Mouse (Mus musculus): Measurements from ENCODE around the gene Zfp266. TPM values are rescaled to one million over a fixed set of nuclear protein-coding genes. Genes with fewer than 3 reads are reported as not detected.

Gene Zfp266
- total RNA-seq, 2 experiments from 2014 or later: 34.6 to 48.8 TPM

DNA sequence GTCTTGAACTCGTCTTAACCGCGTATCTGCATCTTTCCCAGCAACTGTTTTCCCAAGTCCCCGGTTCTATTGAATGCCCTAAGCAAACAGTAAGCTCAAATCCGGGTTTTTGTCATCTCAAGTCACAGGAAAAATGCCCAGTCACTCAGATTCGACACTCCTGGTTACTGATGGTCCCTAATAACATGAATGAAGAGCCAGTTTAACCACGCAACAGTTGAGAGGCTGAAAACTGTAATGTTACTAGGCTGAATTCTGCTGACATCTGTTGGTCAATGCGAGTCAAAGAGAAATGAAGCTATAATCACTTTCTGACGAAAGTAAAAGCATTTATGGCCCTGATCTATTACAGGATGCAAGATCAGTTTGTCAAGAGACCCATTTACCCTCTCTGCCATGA is 27.9 kb downstream of the Zfp266 start:
- peak; percentile 34 for ATAC-seq (replicated peaks; ENCODE audit: poor library complexity)

DNA sequence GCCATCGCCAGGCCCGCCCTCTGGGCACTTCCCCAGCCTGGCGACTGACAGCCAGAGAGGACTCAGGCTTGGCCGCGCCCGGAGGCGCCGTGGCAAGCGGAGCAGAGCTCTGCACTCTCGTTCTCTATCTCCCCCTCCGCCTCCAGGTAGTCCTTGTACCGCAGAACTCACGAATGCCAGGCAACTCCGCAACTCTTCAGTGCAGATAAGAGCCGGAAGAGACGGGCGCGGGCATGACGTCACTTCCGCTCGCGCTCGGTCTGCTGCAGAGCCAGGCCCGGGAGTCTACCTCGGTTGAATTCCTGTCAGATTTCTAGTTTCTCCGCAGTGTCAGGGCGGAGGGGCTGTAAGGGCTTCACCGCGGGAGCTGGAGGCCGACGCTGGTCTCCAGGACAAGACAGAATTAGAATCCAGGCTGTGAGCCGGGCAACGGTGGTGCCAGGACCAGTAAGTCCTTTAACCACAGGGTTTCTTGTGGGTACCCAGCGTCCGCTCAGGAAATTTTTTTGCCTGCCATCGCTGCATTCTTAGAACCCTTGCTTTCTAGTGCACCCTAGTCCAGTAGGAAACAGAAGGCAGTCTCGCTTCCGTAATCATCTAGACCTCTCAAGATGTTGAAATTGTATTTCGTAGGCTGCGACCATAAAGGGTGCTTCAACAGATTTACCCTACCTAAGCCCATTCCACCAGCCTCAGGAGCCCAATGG is 28.5 kb downstream of the Zfp266 start, which contains the start of gene Zfp426:
TSS of gene Zfp426 (minus strand) at position 220 of the 707 bp plus-strand sequence.
- ATAC-seq (replicated peaks; ENCODE audit: poor library complexity): peak; percentile 87

DNA sequence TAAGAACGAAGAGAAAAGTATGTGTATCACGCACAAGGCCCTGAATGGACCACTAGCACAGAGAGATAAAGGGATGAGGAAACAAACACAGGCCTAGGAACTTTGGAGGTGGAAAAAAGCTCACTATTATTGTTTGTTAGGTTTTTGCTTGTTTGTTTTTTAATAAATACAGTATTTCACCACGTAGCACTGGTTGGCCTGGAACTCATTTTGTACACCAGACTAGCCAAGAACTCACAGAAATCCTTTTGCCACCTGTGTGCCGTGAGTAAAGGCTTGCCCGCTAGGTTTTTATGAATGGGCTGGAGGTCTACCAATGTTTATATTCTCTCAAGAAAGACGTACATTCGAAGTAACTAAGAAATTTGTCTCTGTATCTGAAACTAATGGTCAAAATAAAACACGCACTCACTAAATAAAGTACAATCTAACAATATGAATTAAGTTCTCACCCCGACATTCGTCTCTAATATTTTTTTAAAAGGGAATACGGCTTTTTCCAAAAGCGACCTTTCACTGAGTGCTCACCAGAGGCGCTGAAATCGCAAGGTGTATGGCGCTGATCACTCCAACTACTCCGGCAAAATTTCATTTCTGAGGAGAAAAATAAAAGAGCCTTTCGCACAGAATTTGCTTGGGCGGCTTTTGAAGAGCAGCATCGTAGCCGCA is 29.2 kb downstream of the Zfp266 start:
- no peak for ATAC-seq (replicated peaks; ENCODE audit: poor library complexity)

- ATAC-seq (replicated peaks; ENCODE audit: poor library complexity): no peak
Measured at GRCm38 (mm10) chr9:20489536-20489935, 31.7 kb downstream of the Zfp266 start.

DNA sequence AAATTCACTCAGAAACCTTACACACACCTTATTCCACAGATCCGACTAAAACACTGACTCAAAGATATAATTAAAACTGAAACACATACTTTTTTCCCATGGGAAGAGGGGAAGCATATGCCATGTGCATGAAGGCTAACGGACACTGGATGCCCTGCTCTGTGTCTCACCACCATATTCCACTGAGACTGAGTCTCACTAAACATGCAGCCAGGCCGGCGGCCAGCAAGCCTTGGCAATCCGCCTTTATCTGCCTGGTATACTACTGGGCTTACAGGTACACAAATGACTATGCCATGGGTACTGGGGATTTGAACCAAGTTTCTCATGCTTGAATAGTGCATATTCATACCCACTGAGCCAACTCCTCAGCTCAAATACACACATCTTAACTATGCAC is 41.8 kb downstream of the Zfp266 start:
- no peak for ATAC-seq (replicated peaks; ENCODE audit: poor library complexity)

- ATAC-seq (replicated peaks; ENCODE audit: poor library complexity): 0 out of 2 replicates have a peak, but pooled peaks have one; percentile 14
Measured at GRCm38 (mm10) chr9:20476632-20477031, 44.6 kb downstream of the Zfp266 start.

- peak; percentile 98 for ATAC-seq (replicated peaks; ENCODE audit: poor library complexity)
Measured at GRCm38 (mm10) chr9:20466761-20467442, 54.3 kb downstream of the Zfp266 start.

DNA sequence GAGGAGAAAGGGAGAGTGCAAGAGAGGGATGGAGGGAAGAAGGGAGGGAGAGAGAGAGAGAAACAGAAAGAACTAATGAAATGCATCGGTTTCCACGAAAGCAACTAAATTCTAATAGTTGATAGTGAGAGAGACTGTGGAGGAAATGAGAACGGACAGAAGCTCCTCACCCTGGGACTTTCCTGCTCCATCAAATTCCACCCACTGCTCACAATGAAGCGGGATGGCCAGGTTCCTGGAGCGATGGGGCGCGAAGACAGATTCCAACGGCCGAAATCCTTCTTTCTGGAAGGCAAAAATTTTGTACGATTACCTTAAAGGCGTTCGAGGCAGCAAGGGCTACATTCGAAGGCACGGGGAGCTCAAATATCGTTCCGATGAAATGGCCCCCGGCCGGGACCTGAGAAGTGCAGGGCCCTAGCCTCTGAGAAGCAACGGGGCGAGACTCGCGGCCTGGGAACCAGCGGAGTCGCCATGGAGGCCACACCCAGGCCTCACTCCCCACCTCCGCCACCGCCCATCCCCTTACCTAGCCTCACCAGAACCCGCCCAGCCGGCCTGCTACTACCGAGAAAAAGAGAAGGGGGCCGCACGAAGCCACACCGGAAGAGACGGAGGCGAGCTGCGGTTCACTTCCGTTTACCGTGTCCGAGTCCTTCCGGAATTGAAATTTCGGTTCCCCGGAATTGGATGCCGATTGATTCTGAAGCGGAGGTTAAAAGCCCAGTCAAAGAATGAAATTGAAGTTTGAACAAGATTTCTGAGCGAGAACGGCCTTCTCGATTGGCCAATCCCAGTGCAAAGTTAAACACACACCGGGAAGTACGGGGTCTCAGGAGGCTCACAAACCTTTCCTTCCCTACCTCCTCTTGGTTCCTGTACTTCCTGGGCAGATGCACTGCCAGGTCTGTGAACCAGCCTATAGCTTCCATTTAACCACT is 61.6 kb downstream of the Zfp266 start, which contains the start of gene Zfp26:
TSS of gene Zfp26 (minus strand) at position 786 of the 941 bp plus-strand sequence.
- ATAC-seq (replicated peaks; ENCODE audit: poor library complexity): peak; percentile 96

GRCm38 (mm10) chr9:20453647-20454046 is 67.6 kb downstream of the Zfp266 start:
- no peak for ATAC-seq (replicated peaks; ENCODE audit: poor library complexity)

DNA sequence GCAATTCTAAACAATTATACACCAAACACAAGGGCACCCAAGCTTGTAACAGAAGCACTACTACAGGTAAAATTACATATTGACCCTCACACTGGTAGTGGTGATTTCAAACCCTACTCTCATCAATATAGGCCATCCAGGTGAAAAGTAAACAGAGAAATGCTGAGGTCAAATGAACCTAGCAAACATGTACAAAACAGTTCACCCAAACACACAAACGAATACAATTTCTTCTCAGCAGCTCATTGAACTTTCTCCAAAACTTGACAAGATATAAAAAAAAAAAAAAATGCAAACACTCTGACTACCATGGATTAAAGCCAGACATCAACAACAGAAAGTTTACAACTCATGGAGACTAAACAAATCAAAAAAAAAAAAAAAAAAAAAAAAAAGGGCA is 69.7 kb downstream of the Zfp266 start:
- ATAC-seq (replicated peaks; ENCODE audit: poor library complexity): no peak

Other genes with a start within 250 kb of the Zfp266 start
- not detected in 2 replicates for gene Olfr39, start 239.1 kb downstream of the Zfp266 start, total RNA-seq (2015)
- not detected in 2 replicates for gene Olfr39, start 239.1 kb downstream of the Zfp266 start, total RNA-seq (2017)
- gene Olfr873, start 222.9 kb downstream of the Zfp266 start, total RNA-seq (2015): not detected in 2 replicates
- gene Olfr873, start 222.9 kb downstream of the Zfp266 start, total RNA-seq (2017): not detected in 2 replicates
- gene Olfr18, start 185.3 kb downstream of the Zfp266 start, total RNA-seq (2015): not detected in 2 replicates
- gene Olfr18, start 185.3 kb downstream of the Zfp266 start, total RNA-seq (2017): not detected in 2 replicates
- 16.1 and 20.4 TPM in 2 replicates for gene Zfp560, start 136.2 kb downstream of the Zfp266 start, total RNA-seq (2015)
- gene Zfp560, start 136.2 kb downstream of the Zfp266 start, total RNA-seq (2017): 8.5 and 13.5 TPM in 2 replicates
- 24.9 and 26.3 TPM in 2 replicates for gene Zfp26, start 61.3 kb downstream of the Zfp266 start, total RNA-seq (2015)
- 16.2 and 61.3 TPM in 2 replicates for gene Zfp26, start 61.3 kb downstream of the Zfp266 start, total RNA-seq (2017)
- gene Zfp426, start 28.7 kb downstream of the Zfp266 start, total RNA-seq (2015): 20.2 and 22.4 TPM in 2 replicates
- 22.5 and 28.4 TPM in 2 replicates for gene Zfp426, start 28.7 kb downstream of the Zfp266 start, total RNA-seq (2017)
- gene Zfp846, start 59.9 kb upstream of the Zfp266 start, total RNA-seq (2015): 9.5 and 12.0 TPM in 2 replicates
- 4.7 and 5.6 TPM in 2 replicates for gene Zfp846, start 59.9 kb upstream of the Zfp266 start, total RNA-seq (2017)
- gene Ubl5, start 121.5 kb upstream of the Zfp266 start, total RNA-seq (2015): 420 and 464 TPM in 2 replicates
- gene Ubl5, start 121.5 kb upstream of the Zfp266 start, total RNA-seq (2017): 94.8 and 151 TPM in 2 replicates
- 8.3 and 17.3 TPM in 2 replicates for gene Fbxl12, start 123.3 kb upstream of the Zfp266 start, total RNA-seq (2015)
- gene Fbxl12, start 123.3 kb upstream of the Zfp266 start, total RNA-seq (2017): 4.2 and 6.4 TPM in 2 replicates
- gene Pin1, start 130.7 kb upstream of the Zfp266 start, total RNA-seq (2015): 14.7 and 18.5 TPM in 2 replicates
- gene Pin1, start 130.7 kb upstream of the Zfp266 start, total RNA-seq (2017): 14.7 and 19.1 TPM in 2 replicates
- 0.27 and 0.32 TPM in 2 replicates for gene Olfm2, start 224.9 kb upstream of the Zfp266 start, total RNA-seq (2015)
- gene Olfm2, start 224.9 kb upstream of the Zfp266 start, total RNA-seq (2017): 0.34 TPM in 1 of 2 replicates, not detected in the other

Measured in megakaryocyte progenitor cell, adult 5-6 weeks (primary cell).